Mouse (Mus musculus) lung, postnatal 4 days (tissue): ENCODE results near the gene Olfr965.
"Not testable (repeated sequence)": the region's sequence is repeated elsewhere in the genome, so short reads cannot be mapped to it uniquely, and the experiment has no call there.

Experiments used
- DNase-seq, 2 experiments: peaks; one replicate each; pipeline ENCODE4 v3.0.0; 2021

Gene Olfr965

DNA sequence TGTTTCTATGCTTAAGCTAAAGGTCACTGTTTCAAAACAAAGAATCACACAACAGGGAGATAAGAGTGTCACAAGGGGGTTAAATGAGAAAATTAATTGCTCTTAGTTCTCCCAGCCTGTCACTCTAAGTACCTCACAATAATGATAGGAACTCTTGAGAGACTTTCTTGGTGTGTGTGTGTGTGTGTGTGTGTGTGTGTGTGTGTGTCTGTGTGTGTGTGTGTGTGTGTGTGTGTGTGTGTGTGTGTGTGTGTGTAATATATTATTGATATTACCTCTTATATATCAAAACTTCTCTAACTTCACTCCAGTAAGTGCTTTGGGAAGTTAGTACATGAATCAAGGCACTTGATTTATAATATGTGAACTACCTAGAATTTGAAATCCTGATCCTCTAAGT is at the start of gene Olfr965:
Gene Olfr965, plus strand, starts transcription at position 301 of the 400 bp plus-strand sequence.
- no peak for DNase-seq

DNA sequence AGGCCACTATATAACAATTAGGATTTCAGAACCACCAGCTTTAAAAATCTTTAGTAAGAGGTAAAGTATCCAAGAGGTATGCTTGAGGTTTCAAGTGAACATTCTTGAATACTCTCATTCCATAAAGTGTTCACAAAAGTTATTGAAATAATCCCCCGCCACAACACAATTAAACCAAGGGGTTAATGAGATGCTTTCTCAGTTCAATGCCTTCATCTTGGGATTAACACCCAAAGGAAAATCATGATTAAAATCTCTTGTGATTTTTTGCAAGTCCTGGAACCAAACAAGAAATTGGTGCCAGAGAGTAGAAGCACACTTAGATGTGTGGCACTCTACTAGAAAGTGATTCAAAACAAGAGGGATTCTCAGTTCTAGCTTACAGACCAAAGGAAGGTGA is 44.2 kb upstream of the Olfr965 start, which contains the start of gene Olfr963:
Gene Olfr963, plus strand, starts transcription at position 301 of the 400 bp plus-strand sequence.
- DNase-seq: no peak

DNA sequence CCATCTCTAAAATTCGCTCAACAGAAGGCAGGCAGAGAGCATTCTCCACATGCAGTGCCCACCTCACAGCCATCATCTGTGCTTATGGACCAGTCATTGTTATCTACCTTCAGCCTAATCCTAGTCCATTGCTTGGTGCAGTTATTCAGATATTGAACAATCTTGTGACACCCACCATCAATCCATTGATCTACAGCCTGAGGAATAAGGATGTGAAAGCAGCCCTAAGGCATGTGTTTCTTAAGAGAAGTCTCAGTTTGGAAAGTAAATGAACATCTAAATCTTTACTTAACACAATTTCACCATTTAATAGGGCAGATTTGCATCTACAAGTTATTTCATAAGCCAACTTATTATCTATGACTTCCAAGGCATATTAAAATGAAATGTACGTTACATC is 41.4 kb upstream of the Olfr965 start:
- no peak for DNase-seq

DNA sequence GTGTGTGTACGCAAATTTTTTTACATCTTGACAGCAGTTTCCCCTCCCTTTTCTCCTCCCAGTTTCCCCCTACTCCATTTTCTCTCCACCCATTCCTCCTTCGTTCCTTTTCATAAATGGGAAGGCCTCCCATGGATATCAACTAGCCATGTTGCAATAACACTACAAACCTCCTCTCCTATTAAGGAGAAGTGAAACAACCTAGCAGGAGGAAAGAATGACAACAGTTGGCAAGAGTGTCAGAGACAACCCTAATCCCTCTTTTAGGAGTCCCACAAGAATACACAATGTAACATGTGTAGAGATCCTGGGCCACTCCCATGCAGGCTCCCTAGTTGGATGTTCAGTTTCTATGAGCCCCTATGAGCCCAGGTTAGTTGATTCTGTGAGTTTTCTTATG is 36.3 kb upstream of the Olfr965 start:
- no peak for DNase-seq

DNA sequence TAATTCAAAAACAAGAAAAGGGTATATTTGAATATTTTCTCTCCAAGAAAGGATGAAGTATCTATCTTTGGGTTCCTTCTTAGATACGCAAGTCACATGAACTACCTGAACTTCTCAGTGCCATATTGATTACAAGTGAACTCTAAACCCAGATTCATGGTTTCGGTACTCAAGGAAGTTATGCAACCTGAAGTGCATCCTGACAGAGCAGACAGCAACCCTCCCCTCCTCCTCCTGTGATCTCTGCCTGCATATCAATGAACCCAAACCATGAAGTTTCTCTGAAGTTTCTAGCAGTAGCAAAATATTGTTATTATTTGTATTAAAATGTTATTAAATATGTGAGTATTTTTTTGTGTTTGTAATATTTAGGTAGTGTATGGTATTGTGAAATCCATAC is 32.6 kb upstream of the Olfr965 start:
- no peak for DNase-seq

DNA sequence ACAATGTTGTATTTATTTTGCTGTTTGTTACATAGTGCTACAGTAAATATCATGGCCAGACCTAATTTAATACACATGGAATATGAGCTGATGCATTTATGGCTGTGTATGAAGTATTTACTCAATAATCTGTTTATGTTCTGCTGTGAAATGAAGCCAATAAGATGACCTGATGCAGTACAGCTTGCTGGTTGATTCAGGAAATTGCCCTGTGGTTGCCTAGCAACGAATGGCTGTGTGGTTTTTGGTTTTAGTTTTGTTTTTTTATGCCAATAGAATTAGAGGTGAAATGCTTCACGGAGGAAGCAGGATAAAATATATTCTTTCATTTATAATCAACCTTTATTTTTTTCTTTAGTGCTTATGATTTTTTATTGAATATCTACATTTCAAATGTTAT is 31.9 kb upstream of the Olfr965 start:
- no peak for DNase-seq

DNA sequence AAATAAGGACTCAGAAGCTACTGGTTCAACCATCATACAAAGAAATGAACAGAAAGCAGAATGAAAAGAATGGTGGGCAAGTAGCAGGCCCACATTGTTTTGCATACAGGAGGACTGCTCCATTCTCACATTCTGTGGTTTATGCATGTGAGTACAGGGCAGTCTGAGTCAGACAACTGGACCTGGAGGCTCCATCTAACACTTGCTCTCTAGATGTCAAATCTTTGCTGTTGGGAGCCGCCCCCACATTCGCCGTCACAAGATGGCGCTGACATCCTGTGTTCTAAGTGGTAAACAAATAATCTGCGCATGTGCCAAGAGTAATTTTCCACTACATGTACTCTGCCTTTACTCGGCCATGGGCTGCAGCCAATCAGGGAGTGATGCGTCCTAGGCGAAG is 10.0 kb upstream of the Olfr965 start:
- not testable (repeated sequence) for DNase-seq

DNA sequence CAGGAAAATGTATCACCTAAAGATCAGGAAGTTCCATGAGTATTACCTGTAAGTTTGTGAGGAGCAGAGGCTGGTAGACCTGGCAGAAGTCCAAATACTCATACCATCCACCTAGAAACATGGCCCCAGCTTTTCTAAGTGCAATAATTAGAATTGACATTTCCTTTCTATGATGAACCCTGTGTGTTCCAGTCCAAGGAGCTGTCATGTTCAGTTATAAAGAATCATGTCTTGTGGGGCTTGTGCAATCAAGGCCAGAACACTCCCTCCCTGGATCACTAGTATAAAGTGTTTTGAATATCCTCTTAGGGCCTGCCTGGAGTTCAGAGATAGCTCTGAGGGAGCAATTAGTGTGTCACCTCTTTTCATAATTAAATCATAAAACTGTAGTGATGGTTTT is 4.1 kb upstream of the Olfr965 start, which contains the start of gene Olfr149:
Gene Olfr149, minus strand, starts transcription at position 101 of the 400 bp plus-strand sequence.
- DNase-seq: no peak

DNA sequence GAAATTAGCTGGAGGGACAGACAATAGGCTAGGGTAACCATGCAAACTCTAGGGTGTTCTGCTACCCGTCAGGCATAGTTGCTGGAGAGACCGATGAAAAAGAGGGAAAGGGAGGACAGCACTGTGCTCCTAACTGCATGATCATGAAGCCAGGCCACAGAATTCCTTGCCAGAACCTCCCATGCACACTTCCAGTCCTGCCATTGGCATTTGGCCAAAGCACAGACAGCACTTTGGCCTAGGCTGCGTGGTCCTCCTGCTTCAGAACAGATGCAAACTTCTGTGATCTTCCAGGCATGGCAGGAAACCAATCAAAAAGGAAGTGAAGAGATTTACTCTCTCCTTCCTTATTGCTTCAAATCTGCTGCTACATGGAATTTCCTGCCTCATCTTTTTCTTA is 2.2 kb upstream of the Olfr965 start:
- peak in 1 of 2 experiments; percentile 34 for DNase-seq

DNA sequence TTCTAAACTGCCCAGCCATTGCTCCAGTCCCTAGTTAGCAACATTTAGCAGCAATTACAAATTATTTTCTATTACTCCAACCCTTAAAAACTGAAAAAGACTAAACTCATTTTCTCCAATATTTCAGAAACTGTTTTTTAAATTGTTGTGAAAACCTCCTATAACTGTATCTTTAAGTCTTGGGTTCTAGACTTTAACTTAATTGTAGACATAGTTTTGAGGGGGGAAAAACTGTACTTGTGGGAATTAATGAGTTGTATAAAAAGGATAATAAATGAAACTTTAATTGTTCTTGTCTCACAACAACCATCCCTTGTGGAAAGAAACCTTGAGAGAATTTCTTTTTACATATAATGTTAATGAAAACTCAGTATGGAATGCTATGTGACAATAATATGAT is 19.5 kb downstream of the Olfr965 start, which contains the start of gene Olfr150:
Gene Olfr150, plus strand, starts transcription at position 301 of the 400 bp plus-strand sequence.
- no peak for DNase-seq

DNA sequence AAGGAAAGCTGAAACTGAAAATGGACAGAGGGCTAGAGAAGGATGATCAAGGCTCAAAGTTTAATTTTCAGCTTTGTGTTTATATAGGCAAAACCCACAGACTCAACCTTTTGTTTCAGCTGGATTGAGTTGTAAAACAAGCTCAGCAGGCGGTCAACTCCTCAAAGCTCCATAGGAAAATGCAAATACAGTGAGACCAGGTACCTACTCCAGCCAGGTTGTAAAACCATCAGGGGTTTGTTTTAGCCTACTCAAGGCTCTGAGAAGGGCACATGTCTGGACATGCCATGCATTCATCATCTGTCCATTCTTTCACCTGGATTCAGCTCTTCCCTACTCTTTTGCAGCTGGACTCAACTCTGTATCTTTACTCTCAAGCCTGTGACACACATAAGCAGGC is 29.6 kb downstream of the Olfr965 start:
- no peak for DNase-seq

DNA sequence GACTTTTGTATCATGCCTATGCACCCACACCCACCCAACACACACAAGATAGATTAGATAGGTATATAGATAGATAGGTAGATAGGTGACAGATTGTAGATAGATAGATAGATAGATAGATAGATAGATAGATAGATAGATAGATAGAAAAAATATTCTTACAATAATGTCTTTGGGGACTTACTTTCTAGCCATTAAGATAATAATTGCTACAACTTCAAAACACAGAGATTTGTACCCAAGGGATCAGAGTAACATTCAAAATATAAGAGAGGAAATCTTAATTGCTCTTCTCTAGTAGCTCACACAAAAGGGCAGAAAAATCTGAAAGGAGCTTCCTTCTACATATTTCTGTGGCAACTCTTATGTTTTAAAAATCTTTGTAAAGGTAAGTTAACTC is 34.8 kb downstream of the Olfr965 start, which contains the start of gene Olfr967:
Gene Olfr967, plus strand, starts transcription at position 301 of the 400 bp plus-strand sequence.
- DNase-seq: no peak

DNA sequence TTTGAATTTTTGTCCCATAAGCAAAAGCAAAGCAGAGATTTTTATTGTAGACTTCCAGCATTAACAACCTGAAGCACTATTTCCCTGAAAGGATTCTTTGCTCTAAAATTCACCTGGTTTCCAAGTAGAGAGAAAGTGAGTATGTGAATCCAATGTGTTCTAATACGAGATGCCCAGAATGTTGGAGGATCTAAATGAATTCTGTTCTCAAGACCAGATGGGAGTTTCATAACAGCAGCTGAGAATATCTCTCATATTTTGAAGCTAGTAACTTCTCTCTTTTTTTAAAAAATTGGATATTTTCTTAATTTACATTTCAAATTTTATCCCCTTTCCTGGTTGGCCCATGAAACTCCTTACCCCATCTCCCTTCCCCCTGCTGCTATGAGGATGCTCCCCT is 35.3 kb downstream of the Olfr965 start:
- DNase-seq: no peak
